Mouse (Mus musculus) embryonic fibroblast, embryonic 13.5 days (primary cell): ENCODE results near the gene Tsc22d2.

Experiments
- CTCF ChIP-seq: IDR thresholded peaks from 2 replicates; pipeline ENCODE4 v1.5.1; 2011; ENCODE audit warnings: mild to moderate bottlenecking, control low read depth, low read length, moderate library complexity, borderline replicate concordance; ENCODE audit not compliant: insufficient read depth
- POLR2A ChIP-seq: IDR thresholded peaks from 2 replicates; pipeline ENCODE4 v1.6.1; 2011; ENCODE audit warnings: low read depth, mild to moderate bottlenecking, control low read depth, low read length, moderate library complexity

DNA sequence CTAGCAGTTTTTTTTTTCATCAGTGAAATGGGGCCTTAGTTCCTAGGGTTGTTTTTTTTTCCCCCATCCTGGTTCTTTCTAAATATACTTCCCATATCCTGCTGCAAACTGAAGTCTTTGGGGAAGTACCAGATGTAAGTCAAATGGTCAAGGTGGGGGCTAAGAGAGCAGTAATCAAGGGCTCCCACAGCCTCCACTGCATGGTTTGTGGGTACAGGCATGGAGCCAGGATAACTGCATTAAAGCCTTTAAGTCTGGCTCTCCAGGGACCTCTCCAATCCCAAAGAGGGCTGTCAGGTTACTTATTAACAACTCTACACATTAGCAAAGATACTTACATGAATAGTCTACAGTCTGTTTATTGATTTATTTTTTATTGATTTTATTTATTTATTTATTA, 2.8 kb upstream of the Tsc22d2 start:
- no peak for TF ChIP-seq CTCF
- TF ChIP-seq POLR2A, result no peak
